Mouse (Mus musculus) liver, embryonic 15.5 days (tissue): Measurements from ENCODE around the gene Cyp2s1. TPM values are rescaled to one million over a fixed set of nuclear protein-coding genes. Genes with fewer than 3 reads are reported as not detected.

Experiments used
- ATAC-seq: fragments of 200-750 bp; cut with Nextera tagmentation; 2 replicates; pipeline ENCODE4 v1.8.0; 2017; ENCODE audit warnings: moderate number of reproducible peaks, mild to moderate bottlenecking, moderate library complexity; ENCODE audit not compliant: insufficient read depth
- H3K27ac ChIP-seq: fragments of 300-500 bp; sonication (generic); replicated peaks from 2 replicates; pipeline ENCODE4 v1.5.1; 2015; ENCODE audit warnings: mild to moderate bottlenecking, inconsistent platforms
- H3K27me3 ChIP-seq: fragments of 300-500 bp; sonication (generic); 2 replicates; pipeline ENCODE4 v1.6.1; 2015; ENCODE audit warnings: mild to moderate bottlenecking, inconsistent platforms
- H3K36me3 ChIP-seq: fragments of 300-500 bp; sonication (generic); replicated peaks from 2 replicates; pipeline ENCODE4 v1.6.1; 2015; ENCODE audit warnings: moderate library complexity, mild to moderate bottlenecking, inconsistent platforms
- H3K4me1 ChIP-seq: fragments of 300-500 bp; sonication (generic); replicated peaks from 2 replicates; pipeline ENCODE4 v1.6.1; 2015; ENCODE audit warnings: inconsistent platforms
- H3K4me2 ChIP-seq: fragments of 300-500 bp; sonication (generic); 2 replicates; pipeline ENCODE4 v1.6.1; 2015; ENCODE audit warnings: moderate library complexity, mild to moderate bottlenecking, inconsistent platforms
- H3K4me3 ChIP-seq: fragments of 300-500 bp; sonication (generic); replicated peaks from 2 replicates; pipeline ENCODE4 v1.5.1; 2015; ENCODE audit warnings: mild to moderate bottlenecking, inconsistent platforms
- H3K9ac ChIP-seq: fragments of 300-500 bp; sonication (generic); 2 replicates; pipeline ENCODE4 v1.6.1; 2015; ENCODE audit warnings: moderate library complexity, mild to moderate bottlenecking, inconsistent platforms
- H3K9me3 ChIP-seq: fragments of 300-500 bp; sonication (generic); replicated peaks from 2 replicates; pipeline ENCODE4 v1.6.1; 2016; ENCODE audit warnings: inconsistent platforms
- WGBS: fragments of 180-500 bp; shearing (Covaris S2); methylation state at CpG from one replicate; pipeline ENCODE4 v1.1.7; 2015; ENCODE audit warnings: mixed read lengths; ENCODE audit not compliant: insufficient replicate concordance; 5-methylcytosine and 5-hydroxymethylcytosine counted together
- polyA plus RNA-seq: library from polyadenylated mRNA; unstranded; fragments of >200 nt; fragmentation: Nextera tagmentation; extraction: Ambion mirVana; gene quantifications from 2 replicates; pipeline ENCODE4 v1.2.1, GENCODE M21; 2015

The Cyp2s1 gene
- polyA plus RNA-seq, 1 experiment from 2014 or later, result 0.46 TPM

- Histone ChIP-seq H3K9ac (no peak overlapping the region), H3K4me2 (no peak overlapping the region), H3K4me3 (no peak overlapping the region), H3K36me3 (no peaks in the 10 kb centered on the region), H3K9me3 (no peaks in the 10 kb centered on the region), H3K4me1 (peaks cover 10% of the 10 kb centered on the region; the same call in 1 of the 2 replicates), H3K27ac (no peak overlapping the region), H3K27me3 (peaks cover 21% of the 10 kb centered on the region; the same call in 1 of the 2 replicates)
- no peak for ATAC-seq
- 45% methylated on average over 3 of the region's 3 CpGs for WGBS
These were observed 27.6 kb downstream of the Cyp2s1 start for GRCm38 (mm10) chr7:25789129-25789440.

GRCm38 (mm10) chr7:25788220-25789128, 28.2 kb downstream of the Cyp2s1 start, which contains the start of gene Axl:
Gene Axl (minus strand): TSS chr7:25788705.
- H3K9ac ChIP-seq, result no peak within 1 kb of the TSS
- ATAC-seq, result peak; percentile 27; the same call in 1 of the 2 replicates
- WGBS, result 3% methylated on average over 29 of the region's 30 CpGs
- no peaks in the 10 kb centered on the region for H3K36me3 ChIP-seq
- H3K4me1 ChIP-seq, result peaks cover 10% of the 10 kb centered on the region; the same call in 1 of the 2 replicates
- no peaks in the 10 kb centered on the region for H3K9me3 ChIP-seq
- no peak within 1 kb of the TSS for H3K27ac ChIP-seq
- H3K4me2 ChIP-seq, result peak within 1 kb of the TSS; percentile 39
- H3K4me3 ChIP-seq, result peak within 1 kb of the TSS; percentile 40
- peaks cover 21% of the 10 kb centered on the region; the same call in 1 of the 2 replicates for H3K27me3 ChIP-seq

GRCm38 (mm10) chr7:25787456-25788219, 29.1 kb downstream of the Cyp2s1 start:
- Histone ChIP-seq H3K36me3 (no peaks in the 10 kb centered on the region), H3K9ac (no peak overlapping the region), H3K27me3 (peaks cover 21% of the 10 kb centered on the region; the same call in 1 of the 2 replicates), H3K4me1 (peaks cover 10% of the 10 kb centered on the region; the same call in 1 of the 2 replicates), H3K9me3 (no peaks in the 10 kb centered on the region), H3K4me3 (peak overlapping the region; percentile 40; the same call in 1 of the 2 replicates), H3K4me2 (0 out of 2 replicates have a peak overlapping the region, but pooled peaks have one; percentile 39), H3K27ac (no peak overlapping the region)
- 36% methylated on average over 9 of the region's 9 CpGs for WGBS
- no peak for ATAC-seq

GRCm38 (mm10) chr7:25786974-25787373, 29.7 kb downstream of the Cyp2s1 start:
- WGBS, result 33% methylated on average over 4 of the region's 4 CpGs

GRCm38 (mm10) chr7:25785752-25786151, 31.0 kb downstream of the Cyp2s1 start:
- Histone ChIP-seq H3K9ac (no peak overlapping the region), H3K9me3 (no peaks in the 10 kb centered on the region), H3K4me1 (peaks cover 27% of the 10 kb centered on the region), H3K4me2 (no peak overlapping the region), H3K4me3 (no peak overlapping the region), H3K27ac (no peak overlapping the region), H3K27me3 (peaks cover 21% of the 10 kb centered on the region; the same call in 1 of the 2 replicates), H3K36me3 (no peaks in the 10 kb centered on the region)
- no peak for ATAC-seq
- 56% methylated on average over 4 of the region's 4 CpGs for WGBS

More at GRCm38 (mm10) chr7:25786974-25787373, 29.7 kb downstream of the Cyp2s1 start:
- H3K4me3 ChIP-seq, result no peak overlapping the region
- ATAC-seq, result no peak
- no peaks in the 10 kb centered on the region for H3K9me3 ChIP-seq
- H3K27me3 ChIP-seq, result peaks cover 21% of the 10 kb centered on the region; the same call in 1 of the 2 replicates
- H3K27ac ChIP-seq, result no peak overlapping the region
- no peak overlapping the region for H3K9ac ChIP-seq
- no peaks in the 10 kb centered on the region for H3K36me3 ChIP-seq
- no peak overlapping the region for H3K4me2 ChIP-seq
- H3K4me1 ChIP-seq, result peaks cover 15% of the 10 kb centered on the region

- Histone ChIP-seq H3K27ac (no peak overlapping the region), H3K4me3 (no peak overlapping the region), H3K4me1 (peaks cover 20% of the 10 kb centered on the region), H3K4me2 (no peak overlapping the region), H3K9ac (no peak overlapping the region), H3K27me3 (peaks cover 21% of the 10 kb centered on the region; the same call in 1 of the 2 replicates), H3K36me3 (no peaks in the 10 kb centered on the region), H3K9me3 (no peaks in the 10 kb centered on the region)
- ATAC-seq, result no peak
- 31% methylated on average over 1 of the region's 1 CpGs for WGBS
These were observed 31.9 kb downstream of the Cyp2s1 start for GRCm38 (mm10) chr7:25784808-25785207.

- H3K36me3 ChIP-seq, result no peaks in the 10 kb centered on the region
- peaks cover 25% of the 10 kb centered on the region for H3K4me1 ChIP-seq
- peaks cover 20% of the 10 kb centered on the region; the same call in 1 of the 2 replicates for H3K27me3 ChIP-seq
- H3K9me3 ChIP-seq, result no peaks in the 10 kb centered on the region
- no peak overlapping the region for H3K27ac ChIP-seq
- ATAC-seq, result no peak
- WGBS, result 49% methylated on average over 8 of the region's 8 CpGs
- no peak overlapping the region for H3K4me3 ChIP-seq
- no peak overlapping the region for H3K4me2 ChIP-seq
- no peak overlapping the region for H3K9ac ChIP-seq
These were observed 33.0 kb downstream of the Cyp2s1 start for GRCm38 (mm10) chr7:25783746-25784145.

- WGBS, result 30% methylated on average over 6 of the region's 6 CpGs
- Histone ChIP-seq H3K36me3 (no peaks in the 10 kb centered on the region), H3K4me3 (no peak overlapping the region), H3K9ac (no peak overlapping the region), H3K27ac (no peak overlapping the region), H3K4me1 (peaks cover 21% of the 10 kb centered on the region), H3K4me2 (no peak overlapping the region), H3K27me3 (peaks cover 11% of the 10 kb centered on the region; the same call in 1 of the 2 replicates), H3K9me3 (no peaks in the 10 kb centered on the region)
- ATAC-seq, result no peak
These were observed 34.0 kb downstream of the Cyp2s1 start for GRCm38 (mm10) chr7:25782744-25783143.

- Histone ChIP-seq H3K4me3 (0 out of 2 replicates have a peak overlapping the region, but pooled peaks have one; percentile 32), H3K27me3 (0 out of 2 replicates have a peak, but pooled peaks cover 5% of the 10 kb centered on the region), H3K9ac (no peak overlapping the region), H3K9me3 (no peaks in the 10 kb centered on the region), H3K27ac (no peak overlapping the region), H3K36me3 (no peaks in the 10 kb centered on the region), H3K4me2 (peak overlapping the region; percentile 65), H3K4me1 (peaks cover 21% of the 10 kb centered on the region)
- ATAC-seq, result peak; percentile 22; the same call in 1 of the 2 replicates
- 31% methylated on average over 11 of the region's 11 CpGs for WGBS
These were observed 34.6 kb downstream of the Cyp2s1 start for GRCm38 (mm10) chr7:25781937-25782610.

GRCm38 (mm10) chr7:25781321-25781936, 35.3 kb downstream of the Cyp2s1 start:
- 7% methylated on average over 33 of the region's 33 CpGs for WGBS
- H3K4me1 ChIP-seq, result peaks cover 21% of the 10 kb centered on the region

More at GRCm38 (mm10) chr7:25781321-25781936, 35.3 kb downstream of the Cyp2s1 start:
- Histone ChIP-seq H3K27ac (no peak overlapping the region), H3K9ac (no peak overlapping the region), H3K9me3 (no peaks in the 10 kb centered on the region), H3K4me3 (peak overlapping the region; percentile 32), H3K36me3 (no peaks in the 10 kb centered on the region), H3K27me3 (no peaks in the 10 kb centered on the region), H3K4me2 (peak overlapping the region; percentile 65)
- no peak for ATAC-seq
